Mouse (Mus musculus): ENCODE results near the gene Lrrc58. TPM values are rescaled to one million over a fixed set of nuclear protein-coding genes. Genes with fewer than 3 reads are reported as not detected.

Gene Lrrc58
- total RNA-seq (2021) = 10 to 100 TPM; 94.4 to 98.1 TPM

DNA sequence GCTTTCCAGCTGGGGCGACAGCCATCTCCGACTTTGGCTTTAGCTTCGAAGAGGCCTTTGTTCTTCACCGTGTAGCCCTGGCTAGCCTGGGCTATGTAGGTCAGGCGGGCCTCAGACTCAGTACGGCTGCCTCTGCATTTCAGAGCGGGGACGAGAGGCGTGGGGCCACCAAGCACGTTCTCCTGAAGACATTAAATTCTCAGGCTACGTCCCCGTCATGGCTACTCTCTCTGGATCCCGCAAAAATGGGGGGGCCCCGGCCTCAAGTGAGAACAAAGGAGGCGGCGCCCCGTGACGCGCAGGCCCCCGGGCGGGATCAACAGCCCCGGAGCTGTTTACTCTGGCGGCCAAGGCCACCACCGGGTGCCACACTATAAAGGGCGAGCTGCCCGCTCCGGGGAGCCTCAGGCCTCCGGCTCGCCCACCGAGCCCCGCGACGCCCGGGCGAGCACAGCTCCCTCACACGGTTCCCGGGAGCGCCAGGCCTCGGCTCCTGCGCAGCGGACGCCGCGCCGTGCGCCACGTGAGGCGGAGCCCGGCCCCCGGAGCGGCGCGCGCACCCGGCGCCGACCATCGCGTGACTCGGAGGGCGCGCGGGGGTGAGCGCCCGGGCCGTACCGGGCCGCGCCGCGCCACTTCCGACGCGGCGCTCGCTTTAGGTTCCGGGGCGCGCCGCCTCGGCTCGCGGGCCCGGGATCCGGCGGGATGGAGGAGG, at the start of gene Lrrc58:
Gene Lrrc58 (plus strand): TSS at position 599 of the 715 bp plus-strand sequence.
- DNase-seq = peak; percentile 79
- intact Hi-C loops (cut with DNase I) = no loop called here

DNA sequence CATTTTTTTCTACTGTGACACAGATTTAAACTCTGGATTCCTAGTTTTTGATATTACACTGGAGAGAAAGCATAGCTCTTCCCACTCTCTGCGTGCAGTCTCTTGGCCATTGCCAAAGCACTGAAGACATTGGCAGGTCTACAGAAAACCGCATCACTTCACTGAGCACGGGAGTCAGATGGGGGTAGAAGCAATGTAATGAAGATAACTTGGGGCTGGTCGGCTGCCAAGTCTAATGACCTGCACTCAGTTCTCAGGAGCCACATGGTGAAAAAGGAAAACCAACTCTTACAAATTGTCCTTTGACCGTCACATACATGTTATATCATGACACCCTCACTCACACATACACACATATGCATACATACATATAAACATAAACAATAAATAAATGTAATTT, 44.2 kb upstream of the Lrrc58 start:
- intact Hi-C loops (cut with DNase I) = no loop called here
- peak; percentile 89 for DNase-seq

DNA sequence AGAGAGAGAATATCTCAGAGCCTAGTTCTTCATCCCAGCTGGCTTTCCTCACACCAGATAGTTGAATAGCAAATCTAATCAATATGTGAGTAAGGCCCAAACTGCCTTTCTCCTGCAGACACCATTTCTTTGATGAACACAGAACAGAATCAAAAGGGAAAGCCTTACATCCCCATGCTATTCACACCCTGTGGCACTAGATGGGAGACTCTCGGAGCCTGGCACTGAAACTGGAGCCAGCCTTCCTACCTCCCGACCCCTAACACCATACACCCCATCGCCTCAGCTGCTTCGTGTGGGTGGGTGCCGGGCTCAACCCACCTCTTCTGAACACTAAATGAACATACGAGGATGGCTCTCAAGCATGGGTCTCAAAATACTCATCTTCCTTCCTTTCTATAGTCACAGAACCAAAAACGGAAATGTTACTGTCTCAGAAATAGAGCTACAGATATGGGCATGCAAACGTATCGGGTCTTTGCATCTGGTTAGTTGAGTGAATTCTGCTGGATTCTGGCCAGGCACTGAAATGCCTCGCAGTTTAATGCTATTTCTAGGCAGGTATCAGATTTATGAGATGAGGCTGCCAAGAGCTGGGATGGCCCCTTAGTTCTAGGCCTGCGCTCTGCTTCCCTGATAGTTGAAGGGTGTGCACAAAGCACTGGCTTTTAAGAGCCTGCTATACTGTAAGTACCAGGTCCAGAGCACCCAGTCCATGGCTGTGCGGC, 43.2 kb upstream of the Lrrc58 start:
- intact Hi-C loops (cut with DNase I) = no loop called here
- DNase-seq = no peak

DNA sequence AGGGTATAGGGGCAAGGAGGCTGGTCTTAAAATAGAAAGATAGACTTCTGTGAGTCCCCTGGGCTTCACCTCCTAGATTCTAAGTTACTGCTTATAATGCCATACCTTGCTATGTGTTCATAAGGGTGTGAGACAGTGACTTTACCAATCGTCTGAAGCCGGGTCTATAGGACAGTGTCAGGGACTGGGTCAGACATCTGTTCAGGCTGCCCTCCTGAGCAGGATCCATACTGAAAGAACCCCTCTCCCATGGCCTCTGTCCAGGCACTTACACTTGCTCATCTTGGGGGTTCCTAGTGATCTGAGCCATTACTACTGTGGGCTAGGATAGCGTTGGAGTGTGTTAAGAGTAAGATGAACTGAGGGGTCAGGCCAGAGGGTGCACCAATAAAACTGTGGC, 41.9 kb upstream of the Lrrc58 start:
- intact Hi-C loops (cut with DNase I) = no loop called here
- no peak for DNase-seq

DNA sequence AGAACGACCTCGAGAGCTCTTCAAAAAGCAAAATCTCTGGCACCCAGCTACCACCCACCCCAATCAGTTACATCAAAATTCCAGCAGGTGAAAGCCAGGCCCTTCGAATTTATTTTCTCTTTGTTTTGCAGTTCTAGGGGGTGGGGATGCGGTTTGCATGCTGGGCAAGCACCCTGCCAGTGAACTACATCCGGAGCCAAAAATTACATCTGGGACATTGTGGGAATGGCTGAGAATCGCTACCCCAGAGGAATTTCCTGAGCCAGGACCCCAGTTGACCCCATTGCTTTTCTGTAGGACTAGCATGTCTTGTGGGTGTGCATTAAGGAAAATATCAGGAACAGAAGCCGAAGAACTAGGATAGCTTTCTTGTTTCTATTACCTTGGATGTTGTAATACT, 37.1 kb upstream of the Lrrc58 start:
- DNase-seq = no peak
- intact Hi-C loops (cut with DNase I) = no loop called here

DNA sequence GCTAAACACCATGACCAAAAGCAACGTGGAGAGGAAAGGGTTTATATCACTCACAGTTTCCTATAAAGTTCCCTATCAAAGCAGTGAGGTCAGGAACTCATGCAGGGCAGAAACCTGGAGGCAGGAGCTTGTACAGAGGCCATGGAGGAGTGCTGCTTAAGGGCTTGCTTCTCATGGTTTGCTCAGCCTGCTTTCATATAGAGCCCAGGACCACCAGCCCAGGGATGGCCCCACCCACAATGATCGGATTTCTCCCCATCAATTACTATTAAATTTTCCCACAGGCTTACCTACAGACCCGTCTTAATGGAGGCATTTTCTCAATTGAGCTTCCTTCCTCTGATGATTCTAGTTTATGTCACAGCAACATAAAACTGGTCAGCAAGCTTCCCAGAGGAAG, 30.6 kb upstream of the Lrrc58 start:
- no peak for DNase-seq
- intact Hi-C loops (cut with DNase I) = no loop called here

DNA sequence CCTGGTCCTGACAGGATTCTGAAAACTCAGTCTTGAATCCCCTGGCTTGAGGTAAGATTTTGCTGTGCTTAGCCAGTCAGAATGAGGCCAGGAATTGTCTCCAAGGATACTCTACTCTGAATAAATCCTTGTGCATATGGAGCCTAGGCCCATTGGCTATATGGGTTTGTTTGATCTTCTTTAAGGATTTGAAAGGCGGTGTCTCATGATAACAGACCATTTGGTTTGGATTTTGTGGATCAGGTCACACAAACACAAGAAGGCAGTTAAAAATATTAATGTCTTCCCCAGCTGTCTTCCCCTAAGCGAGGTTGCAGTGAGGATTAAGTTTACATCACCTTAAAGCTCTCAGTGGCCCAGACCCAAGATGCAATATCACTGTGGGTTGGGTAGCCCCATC, 25.8 kb upstream of the Lrrc58 start:
- intact Hi-C loops (cut with DNase I) = no loop called here
- DNase-seq = no peak

DNA sequence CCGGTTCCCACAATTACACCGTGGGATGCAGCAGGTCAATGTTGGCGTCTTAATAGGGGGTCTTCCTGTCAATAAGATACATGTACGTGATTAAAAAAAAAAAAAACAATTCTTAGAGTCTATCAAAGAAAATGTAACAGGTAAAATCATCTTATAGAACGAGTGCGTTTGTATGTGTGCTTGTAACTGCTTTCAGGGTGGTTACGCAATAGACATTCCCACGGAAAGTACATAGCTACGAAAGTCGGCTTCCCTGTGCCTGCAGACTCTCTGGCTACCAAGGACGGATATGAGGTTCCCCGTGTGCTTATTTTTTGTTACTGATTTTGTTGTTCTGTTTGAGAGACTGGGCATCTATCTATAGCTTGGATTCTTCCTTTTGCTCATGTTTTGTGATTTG, 24.4 kb upstream of the Lrrc58 start:
- no peak for DNase-seq
- intact Hi-C loops (cut with DNase I) = no loop called here

DNA sequence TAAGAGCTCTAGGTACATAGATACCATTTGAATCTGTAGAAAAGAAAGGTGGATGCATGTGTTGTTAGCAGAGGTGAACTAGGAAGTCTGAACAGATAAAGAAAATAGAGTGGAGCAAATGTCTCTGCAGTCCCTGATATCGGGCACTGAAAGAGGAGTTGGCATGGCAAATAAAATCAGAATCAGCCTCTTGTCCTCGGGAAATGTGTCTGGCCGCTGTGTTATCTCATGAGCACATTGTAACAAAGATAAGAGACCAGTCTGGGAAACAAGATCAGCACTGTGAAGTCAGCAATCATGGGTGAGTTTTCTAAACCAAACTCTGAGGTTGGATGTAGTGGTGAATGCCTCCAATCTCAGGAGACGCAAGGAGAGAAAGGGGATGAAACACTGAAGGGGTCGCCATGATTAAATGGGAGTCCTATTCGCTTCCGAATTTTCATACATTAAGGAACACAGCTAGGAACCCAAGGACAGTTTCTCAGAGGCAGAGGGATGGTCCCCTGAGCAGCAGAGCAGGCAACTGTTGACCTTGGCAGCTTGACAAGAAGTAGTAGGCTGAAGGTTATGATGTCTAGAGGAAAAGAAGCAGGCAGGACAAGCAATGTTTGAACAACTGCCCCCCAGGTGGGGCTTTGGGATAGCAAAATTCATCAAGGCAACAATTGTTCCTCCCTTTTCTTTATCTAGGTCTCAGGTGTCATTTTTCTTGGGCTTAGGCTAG, 22.8 kb upstream of the Lrrc58 start:
- no peak for DNase-seq
- intact Hi-C loops (cut with DNase I) = no loop called here

DNA sequence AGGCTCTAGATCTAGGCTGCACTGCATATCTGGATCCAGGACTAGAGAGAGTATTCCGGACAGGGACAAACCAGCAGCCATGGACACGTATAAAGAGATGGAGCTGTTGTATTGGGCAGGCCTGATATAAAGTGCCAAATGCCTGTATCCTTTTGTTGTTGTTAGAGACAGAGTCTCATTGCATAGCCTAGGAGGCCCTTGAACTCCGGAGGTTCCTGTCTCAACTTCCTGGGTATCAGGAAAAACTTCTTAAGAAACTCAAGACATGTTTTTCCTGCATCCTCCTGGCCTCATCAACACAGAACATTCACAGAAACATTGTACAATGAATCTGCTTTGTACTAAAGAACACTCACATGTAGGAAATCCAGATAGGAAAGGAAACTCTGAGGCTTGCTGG, 21.1 kb upstream of the Lrrc58 start:
- DNase-seq = no peak
- intact Hi-C loops (cut with DNase I) = no loop called here

DNA sequence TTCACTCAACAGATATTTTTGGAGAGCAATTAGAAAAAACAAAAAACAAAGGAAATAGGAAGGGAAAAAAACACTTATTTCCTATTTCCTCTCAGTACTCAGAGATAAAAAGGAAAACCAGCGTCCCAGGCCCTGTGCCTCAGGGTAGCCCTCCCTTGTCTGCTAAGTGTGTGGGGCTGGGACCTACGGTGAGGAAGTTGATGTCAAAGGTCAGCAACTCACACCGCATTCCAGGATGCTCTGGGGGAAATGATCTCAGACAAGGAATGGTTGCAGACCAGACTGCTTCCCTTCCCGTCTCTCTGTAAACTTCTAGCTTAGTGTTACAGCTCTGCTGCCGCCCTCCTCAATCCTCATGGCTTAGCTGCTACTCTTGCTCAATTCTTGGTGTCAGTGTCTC, 16.8 kb upstream of the Lrrc58 start:
- no peak for DNase-seq
- intact Hi-C loops (cut with DNase I) = no loop called here

DNA sequence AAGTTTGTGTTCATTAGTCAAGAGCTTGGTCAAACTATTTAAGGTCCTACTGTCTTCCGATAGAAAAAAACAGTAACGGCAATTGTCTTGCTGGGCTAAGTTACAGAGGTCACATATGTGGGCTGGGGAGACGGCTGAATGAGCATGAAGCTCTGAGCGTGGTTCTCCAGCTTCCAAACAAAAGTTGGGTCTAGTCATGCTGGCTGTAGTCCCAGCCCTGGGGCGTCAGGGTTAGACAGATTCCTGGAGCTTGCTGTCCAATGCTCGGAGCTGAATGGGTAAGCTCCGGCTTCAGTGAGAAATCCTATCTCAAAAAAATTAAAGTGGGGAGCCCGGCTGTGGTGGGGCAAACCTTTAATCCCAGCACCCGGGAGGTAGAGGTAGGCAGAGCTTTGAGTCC, 14.9 kb upstream of the Lrrc58 start:
- DNase-seq = peak; percentile 43

DNA sequence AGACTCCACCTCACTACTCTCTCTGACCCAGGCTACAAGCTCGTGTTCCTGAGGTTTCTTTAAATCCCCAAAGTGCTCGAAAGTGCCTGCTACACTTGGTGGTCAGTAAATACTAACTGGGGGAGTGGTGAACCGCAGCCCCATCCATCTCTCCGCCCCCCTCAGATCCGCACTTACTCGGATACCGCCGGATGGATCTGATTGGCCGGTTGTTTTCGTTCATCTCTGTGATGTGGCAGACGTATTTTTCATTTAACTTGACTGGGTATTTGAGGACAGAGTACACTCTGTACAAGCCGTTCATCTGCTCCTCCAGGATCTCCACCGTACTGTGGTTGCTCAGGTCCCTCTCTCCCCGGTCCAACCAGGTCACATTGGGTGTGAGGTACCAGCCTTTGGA, 14.1 kb upstream of the Lrrc58 start:
- intact Hi-C loops (cut with DNase I) = no loop called here
- DNase-seq = no peak

More for the DNA sequence above, 14.9 kb upstream of the Lrrc58 start:
- intact Hi-C loops (cut with DNase I) = no loop called here

DNA sequence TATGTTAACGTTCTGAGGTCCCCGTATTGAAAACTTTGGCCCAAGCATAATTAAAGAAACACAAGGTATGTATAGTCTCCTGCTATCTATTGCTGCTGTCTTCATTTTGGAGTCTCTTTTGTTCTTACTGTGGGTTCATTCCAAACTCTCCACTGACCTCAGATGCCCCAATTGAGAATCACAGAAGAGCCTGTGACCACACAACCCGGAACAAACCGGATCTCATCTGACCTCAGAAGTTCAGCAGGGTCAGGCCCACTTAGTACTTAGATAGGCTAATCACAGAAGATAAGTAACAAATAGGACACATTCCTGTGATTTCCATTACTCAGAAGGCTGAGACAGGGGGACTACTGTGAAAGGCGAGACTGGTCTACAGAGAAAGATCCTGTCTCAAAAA, 13.6 kb upstream of the Lrrc58 start:
- no peak for DNase-seq
- intact Hi-C loops (cut with DNase I) = no loop called here

DNA sequence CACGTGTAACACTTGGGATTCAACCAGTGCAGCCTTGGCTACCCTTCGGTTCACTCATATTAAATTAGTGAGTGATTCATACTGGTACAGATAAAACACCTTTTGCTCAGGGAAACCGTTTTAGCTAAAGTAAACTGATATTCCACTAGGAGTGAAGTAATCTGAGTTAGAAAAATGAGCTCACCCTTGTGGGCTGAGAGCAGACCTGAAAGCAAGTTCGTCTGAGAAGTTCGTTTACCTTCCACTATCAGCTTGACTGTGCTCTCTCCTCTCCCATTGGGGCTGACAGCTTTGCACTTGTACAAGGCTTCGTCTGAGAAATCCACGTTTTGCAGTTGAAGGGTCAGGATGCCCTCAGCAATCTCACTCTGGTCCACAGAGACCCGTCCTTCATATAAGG, 12.6 kb upstream of the Lrrc58 start:
- no peak for DNase-seq
- intact Hi-C loops (cut with DNase I) = no loop called here

DNA sequence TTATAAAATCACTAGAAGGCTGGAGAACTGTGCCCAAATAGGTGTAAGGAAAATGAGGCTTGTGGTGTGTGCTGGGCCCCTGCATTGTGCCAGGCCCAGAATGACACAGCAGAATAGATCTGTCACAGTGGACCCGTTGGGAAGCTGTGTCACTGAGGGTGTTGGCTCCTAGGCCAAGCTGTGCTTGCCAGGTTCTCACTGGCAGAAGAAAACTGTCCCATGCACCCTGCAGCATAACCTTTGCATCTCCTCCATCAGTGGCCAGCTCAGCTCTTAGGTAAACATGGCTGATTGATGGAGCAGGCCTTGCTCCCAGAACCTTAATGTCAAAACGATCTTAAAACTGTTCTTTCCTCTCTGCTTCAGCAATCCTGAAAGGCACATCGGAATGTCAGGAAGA, 11.9 kb upstream of the Lrrc58 start:
- no peak for DNase-seq
- intact Hi-C loops (cut with DNase I) = no loop called here

DNA sequence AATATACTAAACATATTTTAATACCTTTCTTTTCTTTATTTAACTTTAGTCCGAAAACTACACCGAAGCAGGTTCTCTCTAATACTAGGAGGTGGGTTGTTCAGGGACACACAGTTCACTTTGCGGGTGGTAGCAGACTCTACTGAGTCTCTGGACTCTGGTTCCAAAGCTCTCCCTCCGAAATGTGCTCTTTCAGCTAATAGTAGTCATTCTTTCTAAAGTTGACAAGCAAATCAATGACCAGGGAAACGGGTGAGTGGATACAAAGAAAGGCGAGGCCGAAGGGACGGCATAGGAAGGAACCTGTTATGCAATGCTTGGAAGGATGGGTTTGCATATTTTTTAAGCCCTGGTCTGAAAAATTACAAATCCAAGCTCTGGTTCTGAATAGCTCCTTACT, 10.7 kb upstream of the Lrrc58 start:
- DNase-seq = no peak
- intact Hi-C loops (cut with DNase I) = no loop called here

DNA sequence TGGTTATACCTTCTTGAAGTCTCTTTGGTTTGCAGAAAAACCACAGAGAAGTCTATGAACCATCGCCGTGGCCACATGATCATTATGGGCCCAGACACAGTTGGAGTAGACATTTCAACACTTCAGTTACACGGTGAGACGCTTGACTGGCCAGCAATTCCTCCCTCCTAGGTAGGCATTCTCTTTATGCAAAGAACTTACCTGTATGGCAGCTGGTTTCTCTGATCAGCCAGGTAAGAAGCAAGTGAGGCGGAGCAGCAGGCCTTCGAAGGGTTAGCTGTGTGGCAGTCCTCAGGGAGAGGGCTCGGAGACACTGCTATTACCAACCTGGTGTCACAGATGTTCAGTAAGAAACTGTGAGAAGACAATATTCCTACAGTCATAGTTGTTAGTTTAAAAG, 8.0 kb upstream of the Lrrc58 start:
- no peak for DNase-seq
- intact Hi-C loops (cut with DNase I) = no loop called here

DNA sequence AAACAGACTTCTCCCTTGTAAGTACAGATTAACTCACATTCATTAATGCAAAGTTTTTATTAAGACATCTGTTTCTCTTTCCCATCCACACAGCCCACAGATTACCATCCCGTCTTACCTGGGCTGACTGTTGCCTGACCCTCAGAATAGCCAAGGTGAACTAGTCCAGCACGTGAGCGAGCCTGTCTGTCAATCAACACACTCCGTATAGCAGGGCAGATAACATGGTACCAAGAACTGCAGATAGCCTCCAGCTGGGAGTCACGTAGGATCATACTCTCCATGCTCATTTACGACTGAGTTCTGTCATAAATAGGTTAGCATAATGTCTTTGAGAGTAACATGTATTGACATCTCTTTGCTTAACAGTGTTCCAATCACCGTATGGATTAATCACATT, 7.2 kb upstream of the Lrrc58 start, which contains the start of gene Gm36028:
Gene Gm36028 (minus strand): TSS at position 118 of the 400 bp plus-strand sequence.
- intact Hi-C loops (cut with DNase I) = no loop called here
- no peak for DNase-seq

DNA sequence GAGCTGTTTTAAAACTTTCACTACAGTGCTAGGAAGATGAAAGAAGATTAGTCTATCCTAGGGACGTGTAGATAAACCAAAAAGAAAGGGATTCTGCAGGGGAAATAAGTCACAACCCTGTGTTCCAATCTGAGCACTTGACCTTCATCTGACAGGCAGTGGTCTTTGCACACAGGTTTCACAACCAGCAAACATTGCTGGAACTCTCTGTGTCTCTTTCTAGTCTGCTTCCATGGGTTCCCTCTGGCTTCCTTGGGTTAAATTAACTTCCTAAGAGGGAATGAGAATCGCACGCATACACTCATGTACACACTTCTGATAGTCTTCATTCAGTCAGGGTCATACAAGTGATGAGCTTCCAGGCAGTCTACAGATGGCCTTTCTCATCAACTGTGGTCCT, 4.3 kb upstream of the Lrrc58 start:
- intact Hi-C loops (cut with DNase I) = no loop called here
- no peak for DNase-seq

DNA sequence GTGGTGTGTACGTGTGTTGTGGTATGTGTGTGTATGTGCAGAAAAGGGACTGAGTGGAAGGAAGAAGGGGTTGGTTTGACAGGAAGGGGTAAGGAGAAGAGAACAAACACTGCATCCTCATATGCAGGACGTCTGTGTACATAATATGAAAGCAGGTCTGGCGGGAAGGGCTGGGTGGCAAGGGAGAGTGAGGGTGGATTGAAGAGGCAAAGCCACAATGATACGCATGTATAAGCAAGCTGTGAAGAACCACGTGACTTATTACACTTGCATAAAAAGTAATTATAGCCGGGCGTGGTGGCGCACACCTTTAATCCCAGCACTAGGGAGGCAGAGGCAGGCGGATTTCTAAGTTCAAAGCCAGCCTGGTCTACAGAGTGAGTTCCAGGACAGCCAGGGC, 2.3 kb upstream of the Lrrc58 start:
- intact Hi-C loops (cut with DNase I) = no loop called here

More for the DNA sequence above, 2.3 kb upstream of the Lrrc58 start:
- no peak for DNase-seq

Measured in left cerebral cortex, postnatal 4 days (tissue).